Mouse (Mus musculus): ENCODE measurements around the gene Stx16.

The Stx16 gene

GRCm38 (mm10) chr2:174075673-174076432, at the start of gene Stx16:
Gene Stx16, plus strand, starts transcription at chr2:174076308.
- ChIA-PET POLR2A (interaction anchor here (0.6 to 5.0 kb wide), 39 partner anchors 9 to 850 kb away, joined by 3 to 30 read pairs (median 4); partner anchors contain the start of genes Rab22a (in 2 of the 4), Gnas (in 1 of the 4) and Npepl1 (in 1 of the 4)), CTCF (interaction anchor here (0.5 to 1.8 kb wide), 10 partner anchors 12 to 1238 kb away, joined by 3 to 6 read pairs (median 3); partner anchors contain the start of gene Gnas (in 1 of the 4))

DNA sequence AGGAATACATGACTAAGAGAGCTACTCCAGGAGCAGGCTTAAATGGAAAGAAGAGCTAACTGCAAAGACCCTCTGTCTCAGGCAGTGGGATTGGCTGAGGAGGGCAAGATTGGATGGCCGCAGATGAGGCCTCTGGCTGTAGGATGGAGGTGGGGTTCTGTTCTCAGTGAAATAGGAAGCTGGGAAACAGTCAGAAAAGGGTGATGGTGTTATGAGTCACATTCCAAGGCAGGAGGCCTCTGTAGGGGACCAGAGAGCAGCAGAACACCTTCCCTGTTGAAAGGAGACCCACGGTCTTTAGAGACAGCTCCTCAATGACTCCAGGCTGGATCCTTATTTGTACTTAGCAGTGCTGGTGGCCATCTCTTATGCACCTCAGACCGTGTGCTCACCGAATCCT, 49.7 kb upstream of the Stx16 start:
- ChIA-PET POLR2A (interaction anchor here in 1 of 4 experiments (0.5 to 0.6 kb wide), 2 partner anchors 18 to 726 kb away, joined by 3 read pairs; no protein-coding TSS in a partner anchor), CTCF (no interaction called here)

GRCm38 (mm10) chr2:174033257-174033800, 42.8 kb upstream of the Stx16 start:
- POLR2A ChIA-PET: interaction anchor here in 1 of 4 experiments (0.7 kb wide), 1 partner anchor 19 kb away, joined by 6 read pairs; no protein-coding TSS in a partner anchor
- CTCF ChIA-PET: no interaction called here

- ChIA-PET POLR2A (interaction anchor here in 1 of 4 experiments (0.6 kb wide), 1 partner anchor 179 kb away, joined by 3 read pairs; no protein-coding TSS in a partner anchor), CTCF (no interaction called here)
Observed at GRCm38 (mm10) chr2:174047656-174048055, 28.5 kb upstream of the Stx16 start.

DNA sequence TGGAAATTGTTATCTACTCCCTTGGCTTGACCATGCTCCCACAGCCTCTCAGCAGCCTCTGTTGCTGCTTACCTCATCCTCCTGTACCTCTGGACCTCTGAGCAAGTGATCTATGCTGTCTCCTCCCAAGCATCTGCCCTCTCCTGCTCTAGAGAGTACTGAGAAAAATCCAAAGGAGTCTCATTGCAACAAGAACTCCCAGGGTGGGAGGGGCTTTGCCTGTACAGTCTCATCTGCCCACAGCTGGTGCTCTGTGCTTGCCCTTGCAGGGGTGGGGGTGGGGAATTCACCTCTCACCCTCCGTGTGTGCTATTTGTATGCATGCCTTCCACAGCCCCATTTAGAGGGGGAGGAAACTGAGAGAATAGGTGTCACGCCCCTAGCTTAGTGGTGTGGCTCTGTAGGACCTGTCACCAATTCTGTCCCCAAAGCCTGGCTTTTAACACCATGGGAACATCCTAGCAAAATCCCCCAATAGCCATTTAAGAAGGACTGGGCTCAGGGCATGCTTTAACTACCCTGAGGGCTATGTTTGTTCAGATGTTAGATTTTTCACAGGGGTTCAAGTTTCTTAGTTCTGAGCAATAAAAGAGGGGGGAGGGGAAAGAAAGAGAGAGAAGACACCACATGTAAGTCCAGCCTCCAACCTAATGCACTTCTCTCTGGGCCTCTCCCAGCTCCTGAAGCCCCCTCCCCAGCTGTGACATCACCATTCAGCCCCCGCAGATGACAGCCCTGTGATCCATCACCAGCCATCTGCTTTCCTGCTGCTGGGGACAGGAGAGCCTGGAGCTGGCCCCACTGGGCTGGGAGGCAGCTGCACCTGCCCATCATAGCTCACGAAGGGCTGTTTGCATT, 26.4 kb upstream of the Stx16 start:
- POLR2A ChIA-PET: interaction anchor here in 3 of 4 experiments (0.5 to 6.0 kb wide), 4 partner anchors 25 to 125 kb away, joined by 3 to 30 read pairs (median 3); partner anchors contain the start of gene Stx16 (in 2 of the 3)
- CTCF ChIA-PET: interaction anchor here in 1 of 4 experiments (0.6 kb wide), 1 partner anchor 213 kb away, joined by 3 read pairs; no protein-coding TSS in a partner anchor

GRCm38 (mm10) chr2:174050339-174050685, 25.8 kb upstream of the Stx16 start:
- ChIA-PET CTCF (no interaction called here), POLR2A (interaction anchor here in 2 of 4 experiments (1.4 to 6.0 kb wide), 2 partner anchors 25 to 26 kb away, joined by 3 to 30 read pairs; partner anchors contain the start of gene Stx16 (in 2 of the 2))

- CTCF ChIA-PET: no interaction called here
- POLR2A ChIA-PET: interaction anchor here in 2 of 4 experiments (1.1 to 6.0 kb wide), 3 partner anchors 24 to 56 kb away, joined by 3 to 30 read pairs (median 3); partner anchors contain the start of gene Stx16 (in 2 of the 2)
Observed at GRCm38 (mm10) chr2:174051081-174051481, 25.0 kb upstream of the Stx16 start.

DNA sequence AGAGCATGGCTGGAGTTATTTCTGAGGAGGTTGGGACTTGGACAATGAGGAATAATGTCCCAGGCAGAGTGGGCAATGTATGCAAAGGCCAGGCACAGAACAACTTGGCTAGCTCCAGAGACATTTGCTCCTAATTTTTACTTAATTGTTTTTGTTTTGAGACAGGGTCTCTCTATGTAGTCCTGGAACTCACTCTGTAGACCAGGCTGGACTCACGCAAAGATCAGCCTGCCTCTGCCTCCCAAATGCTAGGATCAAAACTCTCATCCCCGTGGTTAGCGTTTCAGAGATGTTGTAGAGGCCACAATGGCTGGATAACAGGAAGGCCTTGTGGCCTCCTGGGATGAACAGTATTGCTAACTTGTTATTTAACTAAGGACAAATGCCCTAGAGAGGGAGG, 21.6 kb upstream of the Stx16 start:
- POLR2A ChIA-PET: no interaction called here
- CTCF ChIA-PET: no interaction called here

- ChIA-PET CTCF (interaction anchor here in 2 of 4 experiments (0.5 to 0.6 kb wide), 2 partner anchors 270 to 887 kb away, joined by 3 to 4 read pairs; no protein-coding TSS in a partner anchor), POLR2A (interaction anchor here in 1 of 4 experiments (1.6 kb wide), 1 partner anchor 17 kb away, joined by 3 read pairs; no protein-coding TSS in a partner anchor)
Observed at GRCm38 (mm10) chr2:174057730-174058129, 18.4 kb upstream of the Stx16 start.

DNA sequence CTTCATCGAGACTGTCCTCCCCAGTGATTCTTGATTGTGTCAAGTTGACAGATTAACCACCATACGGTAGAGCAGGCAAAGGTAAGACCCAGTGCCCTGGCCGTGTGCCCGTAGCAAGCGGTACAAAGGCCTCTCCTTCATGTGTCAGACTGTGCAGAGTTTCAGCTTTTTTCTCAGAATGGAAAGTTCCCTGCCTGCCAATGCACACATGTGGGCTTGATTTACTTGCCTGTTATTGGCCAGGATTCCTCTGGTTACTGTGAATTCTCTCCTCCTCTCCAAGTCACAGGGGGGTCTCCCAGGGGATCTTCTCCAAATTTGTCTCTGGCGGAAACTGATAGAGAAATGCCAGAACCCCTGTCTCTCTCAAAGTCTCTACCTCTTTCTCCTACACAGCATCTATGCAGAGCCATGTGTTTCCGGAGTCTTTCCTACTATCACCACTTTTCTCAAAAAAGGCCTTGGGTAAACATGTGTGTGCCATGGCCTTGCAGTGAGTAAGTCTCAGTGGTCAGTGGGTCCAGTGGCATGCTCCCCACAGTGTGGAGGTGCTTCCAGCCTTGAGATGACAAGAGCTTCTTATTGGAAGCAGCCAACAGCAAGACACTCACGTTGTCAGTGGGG, 17.7 kb upstream of the Stx16 start:
- CTCF ChIA-PET: interaction anchor here in 1 of 4 experiments (0.6 kb wide), 1 partner anchor 886 kb away, joined by 4 read pairs; no protein-coding TSS in a partner anchor
- POLR2A ChIA-PET: interaction anchor here in 1 of 4 experiments (1.6 kb wide), 1 partner anchor 16 kb away, joined by 3 read pairs; no protein-coding TSS in a partner anchor

DNA sequence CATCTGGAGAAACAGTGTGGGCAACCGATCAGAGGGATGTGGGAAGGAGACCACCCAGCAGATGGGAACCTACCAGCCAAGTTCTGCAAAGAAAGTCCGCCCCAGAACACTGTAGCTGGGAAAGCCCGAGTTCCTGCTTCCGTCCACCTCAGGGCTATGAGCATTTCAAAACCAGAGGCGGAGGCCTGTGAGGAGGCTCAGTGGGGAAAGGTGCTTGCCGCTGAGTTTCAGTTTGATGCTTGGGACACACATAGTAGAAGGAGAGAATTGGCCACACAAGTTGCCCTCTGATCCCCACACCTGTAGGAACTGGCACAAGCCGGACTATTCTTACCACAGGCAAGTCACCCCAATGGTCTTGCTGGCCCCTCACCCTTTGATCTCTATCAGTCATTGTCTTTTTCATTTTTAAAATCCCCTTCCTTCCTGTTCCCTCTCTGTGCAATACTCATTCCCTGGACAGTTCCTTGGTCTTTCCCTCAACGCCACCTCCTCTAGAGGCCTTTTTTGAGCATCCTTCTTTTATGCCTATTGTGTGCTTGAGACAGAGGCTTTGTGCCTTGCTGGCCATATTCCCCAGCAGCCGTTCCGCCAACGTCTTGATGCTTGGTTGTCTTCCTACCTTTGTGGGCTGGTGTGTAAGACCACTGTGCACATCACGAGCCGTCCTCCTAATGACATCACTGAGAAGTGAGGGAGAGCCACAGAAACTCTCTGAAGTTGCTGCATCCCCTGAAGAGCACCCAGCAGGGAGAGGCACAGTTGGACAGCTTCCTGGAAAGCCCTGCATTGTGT, 16.3 kb upstream of the Stx16 start:
- POLR2A ChIA-PET: interaction anchor here in 1 of 4 experiments (0.6 kb wide), 1 partner anchor 482 kb away, joined by 4 read pairs; no protein-coding TSS in a partner anchor
- CTCF ChIA-PET: no interaction called here

DNA sequence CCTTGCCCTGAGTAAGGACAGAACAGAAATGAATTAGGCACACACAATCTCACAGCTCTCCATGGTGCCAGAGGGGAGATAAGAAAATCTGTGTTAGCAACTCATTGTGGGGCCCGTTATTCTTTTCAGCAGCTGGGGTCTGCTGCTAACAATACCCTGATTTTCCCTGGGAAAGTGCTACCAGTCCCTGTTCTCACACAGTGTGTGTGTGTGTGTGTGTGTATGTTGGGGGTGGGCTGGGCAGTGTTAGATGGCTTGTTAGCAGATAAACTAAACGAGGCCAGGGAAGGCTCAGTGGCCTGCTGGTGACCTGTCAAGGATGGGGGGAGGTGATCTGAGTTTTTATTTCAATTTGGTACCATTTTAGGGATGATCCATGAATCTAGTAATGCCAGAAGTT, 14.9 kb upstream of the Stx16 start:
- CTCF ChIA-PET: no interaction called here
- POLR2A ChIA-PET: no interaction called here

GRCm38 (mm10) chr2:174063074-174063473, 13.0 kb upstream of the Stx16 start:
- POLR2A ChIA-PET: interaction anchor here in 1 of 4 experiments (0.9 kb wide), 1 partner anchor 11 kb away, joined by 4 read pairs; no protein-coding TSS in a partner anchor
- CTCF ChIA-PET: interaction anchor here in 3 of 4 experiments (0.5 to 1.4 kb wide), 4 partner anchors 12 to 610 kb away, joined by 3 to 12 read pairs (median 4); no protein-coding TSS in a partner anchor

DNA sequence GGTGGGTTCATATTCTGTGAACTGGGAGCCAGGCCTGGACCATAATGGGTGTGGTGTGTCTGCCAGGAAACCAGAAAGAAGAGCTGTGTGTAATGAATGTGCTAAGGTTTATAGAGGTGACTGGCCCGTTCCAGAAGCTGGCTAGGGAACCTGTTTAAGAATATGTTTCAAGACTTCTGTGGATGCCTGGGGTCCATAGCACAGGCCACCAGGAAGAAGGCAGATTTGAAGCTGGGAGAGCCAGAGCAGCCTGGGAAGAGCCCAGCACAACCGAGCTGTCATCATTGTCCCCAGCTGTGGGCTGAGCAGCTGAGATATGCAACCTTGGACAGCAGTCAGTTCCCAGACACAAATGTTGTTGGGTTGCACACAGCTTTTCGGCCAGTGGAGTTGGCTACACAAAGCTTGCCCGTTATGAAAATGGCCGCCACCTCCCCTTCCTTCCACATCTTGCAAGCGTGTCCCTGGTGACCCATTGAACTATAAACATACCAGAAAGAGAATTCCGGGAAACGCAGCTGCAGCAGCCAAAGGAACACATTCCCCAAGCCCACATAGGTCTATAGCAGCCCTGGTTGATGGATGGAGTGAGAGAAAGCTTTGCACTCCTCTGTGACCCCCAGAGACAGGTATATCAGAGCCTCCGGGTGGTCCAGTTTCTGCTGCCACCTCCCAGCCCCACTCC, 12.4 kb upstream of the Stx16 start:
- ChIA-PET CTCF (interaction anchor here in 3 of 4 experiments (0.5 to 1.4 kb wide), 4 partner anchors 12 to 609 kb away, joined by 3 to 12 read pairs (median 4); no protein-coding TSS in a partner anchor), POLR2A (interaction anchor here in 2 of 4 experiments (0.9 to 1.3 kb wide), 4 partner anchors 10 to 33 kb away, joined by 3 to 9 read pairs (median 4); partner anchors contain the start of gene Stx16 (in 1 of the 2))

DNA sequence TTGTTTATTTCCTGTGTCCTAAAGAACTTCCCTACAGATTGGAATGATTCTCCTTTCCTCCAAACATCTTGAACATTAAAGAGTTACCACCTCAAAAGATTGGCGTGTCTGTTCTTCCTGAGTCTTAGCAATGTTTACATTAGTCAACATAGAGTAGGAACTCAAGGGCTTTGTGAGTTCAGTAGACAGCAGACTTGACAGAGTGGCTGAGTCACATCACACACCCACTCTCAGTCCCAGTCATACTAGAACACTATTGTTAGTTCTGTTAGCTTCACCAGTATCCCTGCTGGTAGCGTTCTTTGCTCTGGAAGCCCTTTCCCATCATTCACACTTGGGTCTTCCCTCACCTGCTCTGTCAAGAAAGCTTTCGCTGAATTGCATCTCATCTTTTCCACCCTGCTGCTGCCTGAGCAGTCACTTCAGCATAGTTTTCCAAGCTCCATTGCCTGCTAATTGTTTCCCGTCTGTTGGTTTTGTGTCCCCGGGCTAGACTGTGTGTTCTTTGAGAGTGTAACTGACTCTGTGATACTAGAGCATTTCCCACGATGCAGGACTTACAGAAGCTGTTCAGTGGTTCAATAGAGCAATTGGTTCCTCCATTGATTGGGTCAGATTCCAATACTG, 8.2 kb upstream of the Stx16 start:
- ChIA-PET CTCF (no interaction called here), POLR2A (no interaction called here)

- ChIA-PET POLR2A (no interaction called here), CTCF (interaction anchor here in 1 of 4 experiments (0.6 kb wide), 1 partner anchor 486 kb away, joined by 3 read pairs; no protein-coding TSS in a partner anchor)
Observed at GRCm38 (mm10) chr2:174069532-174070049, 6.5 kb upstream of the Stx16 start.

Measured in embryonic stem cell, embryonic (primary cell).